Mouse (Mus musculus): Measurements from ENCODE around the gene Tcf7l2.

Tcf7l2 gene

GRCm38 (mm10) chr19:55794194-55794945 lies 52.8 kb downstream of the Tcf7l2 start:
- POLR2A ChIA-PET, result interaction anchor here in 2 of 4 experiments (0.7 to 4.8 kb wide), 6 partner anchors 9 to 82 kb away, joined by 3 to 15 read pairs (median 5); no protein-coding TSS in a partner anchor
- CTCF ChIA-PET, result interaction anchor here in 1 of 4 experiments (1.0 kb wide), 1 partner anchor 84 kb away, joined by 4 read pairs; no protein-coding TSS in a partner anchor

- POLR2A ChIA-PET, result interaction anchor here in 2 of 4 experiments (0.7 to 4.8 kb wide), 9 partner anchors 8 to 83 kb away, joined by 3 to 15 read pairs (median 4); no protein-coding TSS in a partner anchor
- CTCF ChIA-PET, result interaction anchor here in 2 of 4 experiments (0.5 to 1.0 kb wide), 2 partner anchors 45 to 83 kb away, joined by 4 read pairs; no protein-coding TSS in a partner anchor
Observed at GRCm38 (mm10) chr19:55794946-55795340, 53.3 kb downstream of the Tcf7l2 start.

- ChIA-PET POLR2A (interaction anchor here in 1 of 4 experiments (0.7 to 4.8 kb wide), 7 partner anchors 8 to 83 kb away, joined by 3 to 15 read pairs (median 4); no protein-coding TSS in a partner anchor), CTCF (interaction anchor here in 2 of 4 experiments (0.5 to 1.0 kb wide), 2 partner anchors 45 to 83 kb away, joined by 4 read pairs; no protein-coding TSS in a partner anchor)
Observed at GRCm38 (mm10) chr19:55795349-55795748, 53.7 kb downstream of the Tcf7l2 start.

GRCm38 (mm10) chr19:55797834-55798233 lies 56.2 kb downstream of the Tcf7l2 start:
- CTCF ChIA-PET, result interaction anchor here in 1 of 4 experiments (0.9 kb wide), 1 partner anchor 24 kb away, joined by 3 read pairs; no protein-coding TSS in a partner anchor
- POLR2A ChIA-PET, result interaction anchor here in 3 of 4 experiments (0.6 to 2.3 kb wide), 15 partner anchors 9 to 409 kb away, joined by 3 to 8 read pairs (median 4); partner anchors contain the start of gene Tcf7l2 (in 1 of the 3)

- POLR2A ChIA-PET, result interaction anchor here in 2 of 4 experiments (0.7 to 1.5 kb wide), 5 partner anchors 9 to 33 kb away, joined by 3 to 5 read pairs (median 3); no protein-coding TSS in a partner anchor
- CTCF ChIA-PET, result no interaction called here
Observed at GRCm38 (mm10) chr19:55799411-55799810, 57.8 kb downstream of the Tcf7l2 start.

- CTCF ChIA-PET, result no interaction called here
Observed at GRCm38 (mm10) chr19:55800059-55800458, 58.4 kb downstream of the Tcf7l2 start.

GRCm38 (mm10) chr19:55803121-55803520 lies 61.5 kb downstream of the Tcf7l2 start:
- ChIA-PET CTCF (interaction anchor here in 1 of 4 experiments (0.6 kb wide), 1 partner anchor 303 kb away, joined by 3 read pairs; no protein-coding TSS in a partner anchor), POLR2A (interaction anchor here in 2 of 4 experiments (0.5 to 2.0 kb wide), 6 partner anchors 9 to 486 kb away, joined by 3 to 6 read pairs (median 4); no protein-coding TSS in a partner anchor)

More at GRCm38 (mm10) chr19:55800059-55800458, 58.4 kb downstream of the Tcf7l2 start:
- POLR2A ChIA-PET, result interaction anchor here in 2 of 4 experiments (0.7 to 1.5 kb wide), 4 partner anchors 9 to 34 kb away, joined by 3 to 4 read pairs (median 3); no protein-coding TSS in a partner anchor

- POLR2A ChIA-PET, result interaction anchor here in 1 of 4 experiments (0.5 to 2.0 kb wide), 7 partner anchors 9 to 487 kb away, joined by 3 to 6 read pairs (median 4); no protein-coding TSS in a partner anchor
- CTCF ChIA-PET, result interaction anchor here in 1 of 4 experiments (0.6 kb wide), 1 partner anchor 304 kb away, joined by 3 read pairs; no protein-coding TSS in a partner anchor
Observed at GRCm38 (mm10) chr19:55803797-55804196, 62.2 kb downstream of the Tcf7l2 start.

- ChIA-PET POLR2A (interaction anchor here in 1 of 4 experiments (0.6 to 1.2 kb wide), 3 partner anchors 13 to 228 kb away, joined by 3 to 4 read pairs (median 3); no protein-coding TSS in a partner anchor), CTCF (no interaction called here)
Observed at GRCm38 (mm10) chr19:55804795-55805194, 63.2 kb downstream of the Tcf7l2 start.

- CTCF ChIA-PET, result interaction anchor here in 1 of 4 experiments (0.5 to 0.6 kb wide), 3 partner anchors 34 to 1403 kb away, joined by 3 to 7 read pairs (median 3); no protein-coding TSS in a partner anchor
- POLR2A ChIA-PET, result interaction anchor here (0.5 to 1.7 kb wide), 18 partner anchors 8 to 985 kb away, joined by 3 to 9 read pairs (median 4); partner anchors contain the start of gene Tcf7l2 (in 1 of the 4)
Observed at GRCm38 (mm10) chr19:55806434-55807193, 65.0 kb downstream of the Tcf7l2 start.

- ChIA-PET CTCF (interaction anchor here in 1 of 4 experiments (0.5 to 0.6 kb wide), 2 partner anchors 35 to 1402 kb away, joined by 3 to 7 read pairs; no protein-coding TSS in a partner anchor), POLR2A (interaction anchor here (0.5 to 1.7 kb wide), 15 partner anchors 8 to 94 kb away, joined by 3 to 9 read pairs (median 4); partner anchors contain the start of gene Tcf7l2 (in 1 of the 4))
Observed at GRCm38 (mm10) chr19:55807194-55808053, 65.8 kb downstream of the Tcf7l2 start.

- ChIA-PET CTCF (no interaction called here), POLR2A (interaction anchor here in 2 of 4 experiments (1.1 to 1.7 kb wide), 6 partner anchors 9 to 64 kb away, joined by 3 to 6 read pairs (median 4); no protein-coding TSS in a partner anchor)
Observed at GRCm38 (mm10) chr19:55808304-55808703, 66.7 kb downstream of the Tcf7l2 start.

GRCm38 (mm10) chr19:55809539-55809938 lies 67.9 kb downstream of the Tcf7l2 start:
- POLR2A ChIA-PET, result interaction anchor here in 2 of 4 experiments (0.6 to 2.0 kb wide), 4 partner anchors 10 to 127 kb away, joined by 3 to 7 read pairs (median 4); no protein-coding TSS in a partner anchor

GRCm38 (mm10) chr19:55812236-55812635 lies 70.6 kb downstream of the Tcf7l2 start:
- ChIA-PET CTCF (interaction anchor here in 1 of 4 experiments (0.6 kb wide), 1 partner anchor 222 kb away, joined by 10 read pairs; no protein-coding TSS in a partner anchor), POLR2A (interaction anchor here in 2 of 4 experiments (0.5 to 2.6 kb wide), 7 partner anchors 10 to 83 kb away, joined by 3 to 7 read pairs (median 3); no protein-coding TSS in a partner anchor)

More at GRCm38 (mm10) chr19:55809539-55809938, 67.9 kb downstream of the Tcf7l2 start:
- CTCF ChIA-PET, result no interaction called here

- ChIA-PET POLR2A (interaction anchor here in 2 of 4 experiments (1.0 to 1.4 kb wide), 3 partner anchors 8 to 15 kb away, joined by 3 to 4 read pairs (median 4); no protein-coding TSS in a partner anchor), CTCF (interaction anchor here in 1 of 4 experiments (0.9 kb wide), 1 partner anchor 62 kb away, joined by 3 read pairs; no protein-coding TSS in a partner anchor)
Observed at GRCm38 (mm10) chr19:55815010-55815790, 73.6 kb downstream of the Tcf7l2 start.

GRCm38 (mm10) chr19:55816974-55817373 lies 75.4 kb downstream of the Tcf7l2 start:
- ChIA-PET CTCF (no interaction called here), POLR2A (interaction anchor here in 1 of 4 experiments (1.4 kb wide), 1 partner anchor 13 kb away, joined by 4 read pairs; no protein-coding TSS in a partner anchor)
